Mouse (Mus musculus) MEL (cell line): Measurements from ENCODE around the gene Trank1. TPM values are rescaled to one million over a fixed set of nuclear protein-coding genes. Genes with fewer than 3 reads are reported as not detected.

Experiments used
- DNase-seq: peaks from one replicate; pipeline ENCODE4 v3.0.0; 2011; ENCODE audit warnings: low read depth, low spot score
- H3K27ac ChIP-seq: 2 replicates; pipeline ENCODE4 v1.5.1; 2012; ENCODE audit warnings: low read depth, mild to moderate bottlenecking, control low read depth, low read length, moderate library complexity; ENCODE audit not compliant: control insufficient read depth
- H3K27me3 ChIP-seq, 2 experiments: fragments of 150-350 bp in 1 of 2; sonication (generic) in 1 of 2; 2 replicates each; pipeline ENCODE4 v1.6.1; 2012; ENCODE audit warnings: low read length in 2 of 2, mild to moderate bottlenecking in 2 of 2, improper control_type of control experiment in 1 of 2, moderate library complexity in 1 of 2; ENCODE audit not compliant: insufficient read depth in 2 of 2, control insufficient read depth in 1 of 2
- H3K36me3 ChIP-seq, 2 experiments: 2 replicates each; pipeline ENCODE4 v1.6.1; 2012 to 2014; ENCODE audit warnings: low read length in 2 of 2, improper control_type of control experiment in 1 of 2, inconsistent platforms in 1 of 2, mild to moderate bottlenecking in 1 of 2; ENCODE audit not compliant: insufficient read depth in 2 of 2, control insufficient read depth in 1 of 2
- H3K4me1 ChIP-seq, 2 experiments: fragments of 150-350 bp in 1 of 2; sonication (generic) in 1 of 2; 2 replicates each; pipeline ENCODE4 v1.6.1; 2012; ENCODE audit warnings: low read length in 2 of 2, improper control_type of control experiment in 1 of 2, mild to moderate bottlenecking in 1 of 2; ENCODE audit not compliant: insufficient read depth in 2 of 2, control insufficient read depth in 1 of 2
- H3K4me3 ChIP-seq, 2 experiments: fragments of 150-350 bp in 1 of 2; sonication (generic) in 1 of 2; 2 replicates each; pipeline ENCODE4 v1.5.1; 2012; ENCODE audit warnings: low read depth in 2 of 2, low read length in 2 of 2, mild to moderate bottlenecking in 2 of 2, moderate library complexity in 2 of 2, control low read depth in 1 of 2, improper control_type of control experiment in 1 of 2; ENCODE audit not compliant: control insufficient read depth in 1 of 2, insufficient read depth in 1 of 2
- H3K79me2 ChIP-seq: 2 replicates; pipeline ENCODE4 v1.6.1; 2012; ENCODE audit warnings: mild to moderate bottlenecking, low read length, moderate library complexity; ENCODE audit not compliant: control insufficient read depth, poor library complexity, insufficient read depth
- H3K9ac ChIP-seq: 2 replicates; pipeline ENCODE4 v1.6.1; 2012; ENCODE audit warnings: low read depth, mild to moderate bottlenecking, control low read depth, low read length, moderate library complexity; ENCODE audit not compliant: control insufficient read depth, poor library complexity, severe bottlenecking
- H3K9me3 ChIP-seq: fragments of 150-350 bp; sonication (generic); replicated peaks from 2 replicates; pipeline ENCODE4 v1.6.1; 2012; ENCODE audit warnings: mild to moderate bottlenecking, low read length, improper control_type of control experiment, moderate library complexity; ENCODE audit not compliant: insufficient read depth
- BHLHE40 ChIP-seq: IDR thresholded peaks from 2 replicates; pipeline ENCODE4 v1.6.1; 2012; ENCODE audit warnings: low read depth, mild to moderate bottlenecking, inconsistent platforms, low read length, improper control_type of control experiment, borderline replicate concordance
- CHD2 ChIP-seq: IDR thresholded peaks from 2 replicates; pipeline ENCODE4 v1.6.1; 2011; ENCODE audit warnings: low read length, improper control_type of control experiment
- ELF1 ChIP-seq: IDR thresholded peaks from 2 replicates; pipeline ENCODE4 v1.6.1; 2014; ENCODE audit warnings: low read depth, mild to moderate bottlenecking, inconsistent platforms, low read length, improper control_type of control experiment, moderate library complexity
- GATA1 ChIP-seq: IDR thresholded peaks from 2 replicates; pipeline ENCODE4 v1.6.1; 2011; ENCODE audit warnings: low read depth, low read length, improper control_type of control experiment
- MEF2A ChIP-seq: IDR thresholded peaks from 2 replicates; pipeline ENCODE4 v1.6.1; 2014; ENCODE audit warnings: low read depth, mild to moderate bottlenecking, inconsistent platforms, low read length, improper control_type of control experiment; ENCODE audit not compliant: poor library complexity, insufficient replicate concordance, severe bottlenecking; ENCODE audit errors: extremely low read depth
- MYB ChIP-seq: IDR thresholded peaks from 2 replicates; pipeline ENCODE4 v1.6.1; 2011; ENCODE audit warnings: mild to moderate bottlenecking, low read depth, low read length, improper control_type of control experiment
- POLR2AphosphoS2 ChIP-seq: IDR thresholded peaks from 2 replicates; pipeline ENCODE4 v1.6.1; 2011; ENCODE audit warnings: low read length, improper control_type of control experiment
- POLR2AphosphoS5 ChIP-seq: IDR thresholded peaks from 2 replicates; pipeline ENCODE4 v1.6.1; 2012; ENCODE audit warnings: low read depth, borderline replicate concordance, mild to moderate bottlenecking, inconsistent platforms, low read length, moderate library complexity, mixed read lengths
- RCOR1 ChIP-seq: IDR thresholded peaks from 2 replicates; pipeline ENCODE4 v1.6.1; 2012; ENCODE audit warnings: low read depth, mild to moderate bottlenecking, inconsistent platforms, low read length, improper control_type of control experiment
- SIN3A ChIP-seq: IDR thresholded peaks from 2 replicates; pipeline ENCODE4 v1.6.1; 2012; ENCODE audit warnings: low read length, improper control_type of control experiment, inconsistent platforms
- TBP ChIP-seq: IDR thresholded peaks from 2 replicates; pipeline ENCODE4 v1.8.0; 2011; ENCODE audit warnings: low read depth, low read length, improper control_type of control experiment
- UBTF ChIP-seq: IDR thresholded peaks from 2 replicates; pipeline ENCODE4 v1.6.1; 2012; ENCODE audit warnings: low read depth, mild to moderate bottlenecking, inconsistent platforms, low read length, improper control_type of control experiment, moderate library complexity, borderline replicate concordance; ENCODE audit not compliant: insufficient read depth
- USF2 ChIP-seq, 2 experiments: IDR thresholded peaks; 2 replicates each; pipeline ENCODE4 v1.6.1; 2011 to 2012; ENCODE audit warnings: improper control_type of control experiment in 2 of 2, low read length in 2 of 2, borderline replicate concordance in 1 of 2, inconsistent platforms in 1 of 2, low read depth in 1 of 2, mild to moderate bottlenecking in 1 of 2; ENCODE audit not compliant: insufficient read depth in 1 of 2
- ZKSCAN1 ChIP-seq: IDR thresholded peaks from 2 replicates; pipeline ENCODE4 v1.6.1; 2012; ENCODE audit warnings: low read depth, mild to moderate bottlenecking, inconsistent platforms, low read length, improper control_type of control experiment, moderate library complexity
- ZNF384 ChIP-seq: IDR thresholded peaks from 2 replicates; pipeline ENCODE4 v1.6.1; 2012; ENCODE audit warnings: low read depth, mild to moderate bottlenecking, inconsistent platforms, low read length, improper control_type of control experiment
- polyA plus RNA-seq, 2 experiments: library from polyadenylated mRNA; stranded (reverse) in 1 of 2; unstranded in 1 of 2; fragments of >175 nt in 1 of 2; fragments of >200 nt in 1 of 2; gene quantifications; 2 replicates each; pipeline versions ENCODE4 v1.2.1 to v1.2.4; 2012; ENCODE audit warnings: low replicate concordance in 2 of 2, low read depth in 1 of 2; ENCODE audit not compliant: insufficient read length in 2 of 2, insufficient read depth in 1 of 2, missing spikeins in 1 of 2
- total RNA-seq: library from RNA; depleted of rRNA; stranded (reverse); fragments of 300-350 nt; gene quantifications from 2 replicates; pipeline ENCODE4 v1.2.3, GENCODE M21; 2012; rRNA removed

Trank1 gene
- total and polyA plus RNA-seq, 3 experiments, result not detected

DNA sequence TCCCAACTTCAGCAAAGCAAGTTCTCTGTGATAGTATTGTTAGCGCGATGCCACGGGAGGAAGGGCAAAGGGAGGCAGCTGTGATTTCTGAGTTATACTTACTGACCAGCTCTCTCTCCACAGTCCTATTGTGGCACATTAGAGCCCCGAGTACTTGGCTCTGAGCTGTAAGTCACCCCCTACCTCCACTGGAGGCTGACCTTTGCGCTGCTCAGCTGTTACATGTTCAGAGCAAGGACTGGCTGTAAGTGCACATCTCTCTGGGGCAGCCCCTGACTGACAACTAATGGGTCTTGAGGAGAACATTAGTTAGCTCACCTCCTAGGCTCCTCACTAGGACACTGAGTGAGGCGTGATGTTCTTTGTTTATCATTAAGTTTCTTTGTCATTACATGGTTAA lies 128.9 kb downstream of the Trank1 start:
- no peaks in the 10 kb centered on the region for H3K9me3 ChIP-seq
- H3K9ac ChIP-seq, result no peak overlapping the region
- no peaks in the 10 kb centered on the region for H3K36me3 ChIP-seq
- H3K27me3 ChIP-seq, result no peaks in the 10 kb centered on the region
- H3K4me1 ChIP-seq, result no peaks in the 10 kb centered on the region
- H3K79me2 ChIP-seq, result no peaks in the 10 kb centered on the region
- TF ChIP-seq USF2 (IDR thresholded peaks at IDR 0.05; ENCODE audit: borderline replicate concordance in 1 of 2, insufficient read depth in 1 of 2, low read depth in 1 of 2, low read length in 2 of 2) (no peak), ZKSCAN1 (no peak), SIN3A (no peak), TBP (no peak), MYB (no peak)
- DNase-seq, result no peak
- no peak overlapping the region for H3K27ac ChIP-seq
- no peak overlapping the region for H3K4me3 ChIP-seq

DNA sequence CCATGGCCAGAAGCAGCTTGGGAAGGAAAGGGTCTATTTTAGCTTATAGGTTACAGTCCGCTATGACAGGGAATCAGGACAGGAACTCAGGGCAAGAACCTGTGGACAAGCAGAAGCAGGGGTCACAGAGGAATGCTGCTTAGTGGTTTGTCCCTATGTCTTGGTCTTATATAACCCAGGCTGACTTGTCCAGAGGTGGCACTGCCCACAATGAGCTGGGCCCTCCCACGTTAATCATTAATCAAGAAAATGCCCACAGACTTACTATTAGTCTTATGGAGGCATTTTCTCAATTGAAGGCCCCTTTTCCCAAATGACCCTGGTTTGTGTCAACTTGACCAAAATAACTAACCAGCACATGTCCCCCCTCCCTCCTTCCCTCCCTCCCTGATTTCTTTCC lies 129.6 kb downstream of the Trank1 start:
- Histone ChIP-seq H3K4me1 (no peaks in the 10 kb centered on the region), H3K9ac (no peak overlapping the region), H3K4me3 (no peak overlapping the region), H3K79me2 (no peaks in the 10 kb centered on the region), H3K9me3 (no peaks in the 10 kb centered on the region), H3K27ac (no peak overlapping the region), H3K36me3 (no peaks in the 10 kb centered on the region), H3K27me3 (no peaks in the 10 kb centered on the region)
- DNase-seq, result no peak
- TF ChIP-seq POLR2AphosphoS2, result no peak
- no peak for TF ChIP-seq POLR2AphosphoS5
- no peak for TF ChIP-seq GATA1
- no peak for TF ChIP-seq ZNF384
- TF ChIP-seq RCOR1, result no peak
- TF ChIP-seq MEF2A, result no peak
- no peak for TF ChIP-seq CHD2
- TF ChIP-seq ELF1, result no peak
- no peak for TF ChIP-seq TBP
- TF ChIP-seq BHLHE40, result no peak
- TF ChIP-seq UBTF, result no peak

Other genes starting within 250 kb of the Trank1 start
- 26.0 and 28.4 TPM in 2 replicates for gene Lrrfip2, start 194.1 kb upstream of the Trank1 start, total RNA-seq
- 10 to 100 TPM in 1 of 2 experiments, not detected in 1; 42.7 TPM for gene Lrrfip2, start 194.1 kb upstream of the Trank1 start, polyA plus RNA-seq
- gene Mlh1, start 39.9 kb upstream of the Trank1 start, total RNA-seq, result 21.8 and 22.4 TPM in 2 replicates
- gene Mlh1, start 39.9 kb upstream of the Trank1 start, polyA plus RNA-seq, result 10 to 100 TPM in 1 of 2 experiments, not detected in 1; 31.7 TPM
- gene Epm2aip1, start 39.8 kb upstream of the Trank1 start, total RNA-seq, result 3.3 and 3.4 TPM in 2 replicates
- 1 to 10 TPM in 1 of 2 experiments, not detected in 1; 7.4 TPM for gene Epm2aip1, start 39.8 kb upstream of the Trank1 start, polyA plus RNA-seq
- gene Dclk3, start 127.3 kb downstream of the Trank1 start, total RNA-seq, result not detected in 2 replicates
- gene Dclk3, start 127.3 kb downstream of the Trank1 start, polyA plus RNA-seq, result not detected